Mouse (Mus musculus) adrenal gland, adult 8-10 months (tissue): ENCODE data around the gene Rcvrn. TPM values are rescaled to one million over a fixed set of nuclear protein-coding genes. Genes with fewer than 3 reads are reported as not detected.

ENCODE experiments used
- DNase-seq: peaks from one replicate; pipeline ENCODE4 v3.0.0; 2022
- total RNA-seq, 4 experiments: library from RNA; stranded (reverse); gene quantifications; 2 replicates each; pipeline ENCODE4 v1.2.4; 2022

Gene Rcvrn
- 1 to 10 TPM in 1 of 4 experiments, not detected in 3; 1.0 TPM for total RNA-seq

GRCm38 (mm10) chr11:67694703-67695376, at the start of gene Rcvrn:
Rcvrn (plus strand) TSS chr11:67695326.
- DNase-seq = no peak

- peak; percentile 74 for DNase-seq
These were observed 47.4 kb upstream of the Rcvrn start for GRCm38 (mm10) chr11:67647745-67648144.

GRCm38 (mm10) chr11:67648651-67649407, 46.3 kb upstream of the Rcvrn start:
- no peak for DNase-seq

DNA sequence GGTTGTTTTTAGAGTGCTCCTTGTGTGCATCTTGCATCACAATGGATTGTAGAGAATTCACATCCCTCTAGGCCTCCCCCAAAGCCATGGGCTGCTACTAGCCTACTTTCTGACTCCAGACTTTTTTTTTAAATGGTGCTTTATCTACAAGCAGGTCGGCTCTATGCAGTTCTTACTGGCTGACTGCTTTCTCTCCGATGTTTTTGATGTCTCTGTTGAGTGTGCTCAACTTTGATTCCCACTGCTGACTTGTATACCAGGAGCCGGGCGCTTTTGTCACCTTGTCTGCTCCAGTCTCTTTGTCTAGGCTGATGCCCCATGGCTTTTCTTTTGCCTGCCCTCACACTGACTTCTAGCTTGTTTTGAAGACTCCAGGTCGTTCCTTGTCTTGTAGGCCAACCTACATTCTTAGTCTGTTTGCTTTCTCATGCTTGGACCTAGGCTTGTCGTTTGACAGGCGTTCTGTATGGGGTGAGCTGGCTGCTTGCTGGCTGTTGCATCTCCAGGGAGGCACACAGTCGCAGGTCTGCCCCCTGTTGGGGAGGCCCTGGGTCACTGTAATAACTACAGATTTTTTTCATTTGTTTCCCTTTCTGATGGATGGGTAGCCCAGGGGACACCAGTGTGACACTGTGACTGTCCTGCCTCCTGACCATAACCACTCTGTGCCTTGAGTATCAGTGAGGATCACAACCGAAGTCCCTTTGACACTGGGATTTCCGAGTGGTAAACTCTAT, 45.0 kb upstream of the Rcvrn start:
- no peak for DNase-seq

DNA sequence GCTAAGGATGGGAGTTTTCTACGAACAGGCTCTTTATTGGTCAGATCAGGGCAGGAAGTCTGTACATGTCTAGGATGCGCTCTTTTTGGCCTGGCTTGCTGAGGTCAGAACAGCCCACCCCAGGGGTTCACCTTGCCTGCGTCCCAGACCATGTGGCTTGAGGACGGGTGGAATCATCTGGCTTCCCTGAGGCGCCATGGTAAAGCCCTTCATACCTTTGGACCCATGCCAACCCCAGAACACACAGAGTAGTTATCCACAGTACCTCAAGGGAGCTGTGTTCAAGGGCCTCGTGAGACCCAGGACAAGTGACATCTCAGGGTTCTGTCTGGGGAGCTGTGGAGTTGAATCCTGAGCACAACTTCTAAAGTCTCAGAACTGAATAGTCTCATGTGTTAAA, 43.4 kb upstream of the Rcvrn start:
- DNase-seq = no peak

DNA sequence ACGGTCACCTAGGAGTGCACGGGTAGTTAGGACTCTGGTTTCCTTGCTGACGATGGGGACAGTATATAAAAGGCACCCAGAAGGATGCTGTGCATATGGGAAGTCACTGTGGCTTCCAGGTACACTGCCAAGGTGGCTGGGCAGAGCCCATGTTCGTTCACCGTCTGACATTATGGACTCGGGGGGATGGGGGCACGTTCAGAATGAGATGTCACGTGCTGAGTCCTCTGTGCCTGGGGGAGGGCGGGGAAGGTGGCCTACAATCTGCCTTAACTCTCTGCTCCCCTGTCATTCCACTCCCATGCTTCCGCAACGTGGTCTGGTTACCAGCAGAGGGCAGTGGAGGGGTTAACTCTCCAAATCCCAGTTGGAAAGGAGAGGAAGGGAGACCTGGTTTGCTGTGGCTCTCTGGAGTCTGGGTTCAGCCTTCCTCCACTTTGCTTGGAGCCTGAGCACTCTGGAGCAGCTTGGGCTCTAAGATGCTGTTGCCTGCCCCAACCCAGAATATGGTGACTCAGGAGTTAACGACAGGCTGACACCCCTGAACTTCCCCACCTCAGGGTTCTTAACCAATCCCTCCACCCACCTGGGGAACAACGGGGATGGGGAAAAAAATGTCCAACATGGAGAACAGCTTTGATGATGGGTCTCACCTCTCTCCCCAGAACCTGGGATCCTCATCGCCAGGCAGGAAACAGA, 42.8 kb upstream of the Rcvrn start:
- no peak for DNase-seq

GRCm38 (mm10) chr11:67652893-67653255, 42.3 kb upstream of the Rcvrn start:
- no peak for DNase-seq

GRCm38 (mm10) chr11:67653521-67654090, 41.5 kb upstream of the Rcvrn start:
- no peak for DNase-seq

DNA sequence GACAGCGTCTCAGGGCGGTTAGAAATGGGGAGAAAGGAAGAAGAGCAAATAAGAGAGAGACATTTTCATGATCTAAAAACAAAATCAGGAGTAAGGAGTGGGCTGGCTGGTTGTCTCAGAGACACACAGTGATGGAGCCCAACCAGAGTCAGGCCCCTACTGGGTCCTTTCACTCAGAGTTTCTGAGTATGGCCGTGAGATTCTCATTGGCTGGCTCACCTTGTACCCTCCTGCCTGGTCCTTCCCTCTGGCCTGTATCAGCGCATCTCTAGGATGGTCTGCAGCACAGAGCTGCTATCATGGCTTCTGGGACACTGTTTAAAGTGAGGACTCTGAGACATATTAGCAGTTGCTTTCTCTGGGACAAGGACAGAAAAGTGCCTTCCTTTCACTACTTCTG, 40.6 kb upstream of the Rcvrn start:
- no peak for DNase-seq

DNA sequence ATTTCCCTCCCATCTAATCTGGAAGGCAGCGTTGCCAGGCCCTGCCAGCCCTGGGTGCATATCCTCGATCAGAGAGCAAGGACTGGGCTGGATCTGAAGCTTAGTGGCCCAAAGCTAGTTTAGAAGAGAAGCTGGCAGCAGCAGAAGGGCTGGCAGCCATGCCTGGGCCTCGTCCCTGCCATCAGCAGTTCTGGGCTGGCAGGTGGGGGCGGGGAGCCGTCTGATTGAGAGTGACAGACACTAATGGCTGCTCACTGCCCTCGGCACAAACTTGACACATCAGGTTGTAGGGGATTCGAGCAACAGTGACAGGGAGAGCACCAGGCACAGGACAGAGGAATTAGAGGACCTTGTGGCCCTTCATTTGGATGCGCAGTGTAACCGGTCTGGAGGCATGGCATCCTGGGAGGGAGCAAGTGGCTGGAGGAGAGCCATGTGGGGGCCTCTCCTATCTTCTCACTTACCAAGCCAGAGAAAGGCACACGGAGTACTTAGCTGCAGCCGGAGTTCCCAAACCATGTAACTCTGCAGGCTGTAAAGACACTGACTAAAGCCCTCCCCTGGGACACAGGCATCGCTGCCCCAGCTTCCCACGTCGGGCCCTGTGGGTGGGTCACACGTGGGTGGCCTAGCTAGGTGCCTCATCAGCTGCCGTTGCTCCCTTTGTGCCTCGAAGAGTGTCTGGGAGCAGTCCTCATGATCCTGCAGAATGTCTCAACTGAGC, 39.7 kb upstream of the Rcvrn start:
- no peak for DNase-seq

DNA sequence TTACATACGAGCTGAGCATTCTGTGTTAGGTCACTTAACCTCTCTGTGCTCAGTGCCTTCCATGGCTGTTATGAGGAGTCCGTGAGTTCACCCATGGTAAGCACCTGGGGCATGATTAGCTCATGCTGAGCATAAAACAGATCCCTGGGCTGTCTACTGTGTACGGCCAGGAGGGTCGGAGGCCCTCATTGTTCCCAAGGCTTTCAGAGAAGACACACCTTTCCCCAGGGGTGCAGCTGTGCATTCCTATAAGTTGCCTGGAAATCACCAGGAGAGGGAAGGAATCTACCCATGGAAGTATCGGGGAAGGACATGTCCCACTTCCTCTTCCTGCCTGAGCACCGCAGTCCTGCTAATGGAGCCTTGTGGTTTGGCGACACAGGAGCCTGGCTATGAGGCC, 38.8 kb upstream of the Rcvrn start:
- DNase-seq = no peak

DNA sequence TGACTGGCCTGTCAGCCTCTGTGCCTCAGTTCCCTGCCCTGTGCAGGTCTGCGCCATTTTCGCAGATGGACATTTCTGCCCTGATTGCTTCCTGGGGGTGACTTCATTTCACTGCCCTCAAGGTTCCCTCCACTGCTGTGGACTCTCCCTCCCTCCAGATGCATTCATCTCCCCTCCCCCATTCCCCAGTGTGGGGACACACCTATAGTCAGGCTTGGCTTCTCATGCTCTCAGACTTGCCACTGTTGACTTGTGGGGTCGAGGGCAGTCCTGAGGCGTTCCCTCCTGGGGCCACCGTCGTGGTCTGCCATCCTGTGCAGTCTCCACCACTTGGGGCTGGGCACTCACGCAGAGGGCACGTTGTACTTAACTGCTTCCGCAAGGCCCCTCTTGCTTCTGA, 38.3 kb upstream of the Rcvrn start:
- no peak for DNase-seq

DNA sequence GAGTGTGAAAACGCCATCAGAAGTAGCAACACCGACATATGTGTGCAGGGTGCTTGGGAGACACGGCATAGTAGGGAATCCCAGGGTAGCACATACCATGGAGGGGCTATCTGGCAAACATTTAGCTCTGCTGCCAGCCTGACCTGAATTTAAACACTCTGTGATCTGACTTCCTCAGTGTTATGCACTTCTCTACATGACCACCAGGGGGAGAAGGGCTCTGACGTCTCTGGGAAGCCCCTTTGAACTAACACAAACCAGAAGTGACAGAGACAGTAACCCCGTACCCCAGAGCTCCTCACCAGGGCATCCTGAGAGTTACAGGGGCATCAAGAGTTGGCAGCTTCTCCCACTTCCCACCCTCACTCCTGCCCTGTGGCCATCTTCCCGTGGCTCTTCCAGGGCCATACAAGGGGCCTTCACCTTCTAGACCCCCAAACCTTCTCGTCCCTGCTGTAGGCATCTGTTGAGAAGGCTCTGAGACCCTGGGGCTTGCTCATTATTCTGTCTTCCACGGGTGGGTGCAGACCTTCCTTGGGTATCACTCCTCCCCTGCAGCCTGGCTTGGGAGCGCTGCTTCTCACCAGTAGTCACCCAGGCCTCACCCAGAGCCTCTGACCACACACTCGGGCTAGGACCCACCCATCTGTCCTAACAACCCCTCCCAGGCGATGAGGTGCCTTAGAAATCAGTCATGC, 37.3 kb upstream of the Rcvrn start:
- no peak for DNase-seq

DNA sequence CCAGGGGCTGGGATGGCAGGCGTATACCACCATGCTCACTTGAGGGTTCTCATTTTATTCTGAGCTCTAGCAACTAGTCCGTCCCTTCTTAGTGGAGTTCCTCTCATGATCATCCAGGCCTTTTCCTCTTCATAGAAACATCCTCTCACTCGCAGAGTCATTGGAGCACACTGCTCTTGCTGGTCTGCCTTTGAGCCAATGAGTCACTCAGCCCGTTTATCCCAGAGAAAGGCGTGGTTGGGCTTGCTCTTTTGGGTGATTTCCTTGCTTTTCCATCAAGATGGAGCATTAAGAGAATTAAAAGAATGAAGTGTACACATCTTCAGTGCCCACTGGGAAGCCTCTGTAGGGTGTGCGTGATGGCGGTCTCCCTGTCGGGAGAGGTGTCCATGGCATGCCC, 33.7 kb upstream of the Rcvrn start:
- no peak for DNase-seq

DNA sequence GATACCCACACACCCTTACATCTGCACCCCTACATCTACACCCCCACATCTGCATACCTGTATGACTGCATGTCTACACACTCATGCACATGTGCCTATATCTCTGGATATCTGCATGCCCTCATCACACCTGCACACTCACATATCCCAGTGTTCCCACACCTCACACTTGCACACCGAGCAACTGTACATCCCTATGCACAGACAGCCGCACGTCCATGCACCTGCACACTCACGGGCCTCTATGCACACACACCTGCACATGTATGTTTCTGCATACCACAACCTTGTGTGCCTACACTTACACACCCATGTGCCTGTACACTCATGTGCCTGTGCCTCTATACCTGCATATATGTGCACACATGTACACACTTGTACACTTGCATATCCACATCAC, 31.7 kb upstream of the Rcvrn start:
- no peak for DNase-seq

DNA sequence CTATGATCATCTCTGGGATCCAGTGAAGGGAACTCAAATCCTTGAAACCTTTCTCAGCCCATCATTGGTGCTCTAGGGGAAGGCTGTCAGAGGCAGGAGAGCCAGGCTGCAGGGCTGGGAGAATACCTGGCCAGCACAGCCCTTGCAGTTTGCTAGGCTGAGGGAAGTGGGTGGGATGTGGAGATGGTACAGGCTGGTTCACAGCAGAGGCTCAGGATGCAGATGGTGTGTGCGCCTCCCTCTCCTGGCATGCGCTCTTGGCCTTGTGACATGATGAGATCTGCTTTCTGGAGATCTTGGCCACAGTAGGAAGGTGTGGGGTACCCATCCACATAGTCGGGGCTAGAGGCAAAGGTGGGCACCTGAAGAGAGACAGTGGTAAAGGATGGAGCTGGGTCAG, 30.9 kb upstream of the Rcvrn start:
- no peak for DNase-seq

GRCm38 (mm10) chr11:67664918-67665317, 30.2 kb upstream of the Rcvrn start:
- no peak for DNase-seq

GRCm38 (mm10) chr11:67666129-67666528, 29.0 kb upstream of the Rcvrn start:
- DNase-seq = no peak

DNA sequence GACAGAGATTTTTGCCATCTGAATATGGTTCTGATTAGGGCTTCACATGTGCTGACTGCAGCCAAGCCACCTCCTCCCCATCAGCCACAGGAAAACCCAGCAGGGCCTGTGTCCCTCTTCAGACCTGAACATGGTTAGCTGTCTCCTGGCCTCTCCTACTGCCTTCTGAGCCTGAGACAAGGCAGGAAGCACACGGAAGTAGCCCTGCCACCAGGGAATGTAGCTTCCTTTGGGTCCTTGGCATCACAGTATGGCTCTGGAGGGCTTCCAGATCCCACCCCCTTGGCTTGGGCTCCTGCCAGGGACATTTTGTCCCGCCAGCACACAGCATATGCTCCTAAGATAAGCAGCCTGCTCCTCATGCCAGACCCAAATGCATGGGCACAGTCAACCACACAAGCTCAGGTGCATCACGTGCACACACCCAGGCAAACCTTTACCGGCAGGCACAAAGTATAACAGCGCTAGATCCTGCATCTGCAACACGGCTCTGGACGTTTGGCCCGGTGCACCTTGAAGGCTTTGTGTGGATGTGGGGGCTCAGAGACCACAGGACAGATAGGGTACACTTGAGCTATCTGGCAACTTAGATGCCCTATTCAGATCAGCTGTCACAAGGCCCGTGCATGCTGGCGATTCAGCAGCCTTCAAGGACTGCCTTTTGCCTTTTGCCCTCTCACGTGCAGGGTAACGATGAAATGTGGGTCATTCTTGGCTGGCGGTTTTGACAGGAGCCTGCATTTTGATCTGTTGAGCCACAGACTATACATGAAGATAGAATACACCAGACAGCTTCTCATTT, 27.4 kb upstream of the Rcvrn start:
- peak; percentile 61 for DNase-seq

DNA sequence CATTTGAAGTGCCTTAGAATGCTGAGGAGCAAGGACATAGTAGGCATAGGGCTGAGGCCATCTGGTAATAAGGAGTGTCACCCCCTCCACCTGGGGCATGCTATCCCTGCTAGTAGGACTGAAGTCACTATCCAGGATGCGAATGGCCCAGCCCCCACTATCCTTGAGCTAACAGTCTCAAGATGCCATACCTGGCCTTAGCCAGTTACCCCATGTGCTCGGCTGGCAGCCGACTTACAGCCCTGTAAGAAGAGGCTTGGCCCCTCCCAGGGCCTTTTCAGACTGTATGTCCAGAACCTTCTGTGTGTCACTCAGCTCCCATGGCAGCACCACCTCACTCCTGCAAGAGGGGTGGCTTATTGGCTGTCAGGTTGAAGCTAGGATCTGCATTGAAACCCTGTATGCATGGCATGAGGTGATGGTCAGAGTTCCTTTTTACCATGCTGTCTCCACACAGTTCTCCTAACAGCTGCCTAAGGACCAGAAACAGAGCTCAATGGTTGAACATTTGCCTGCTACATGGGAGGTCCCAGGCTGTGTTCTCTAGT, 26.6 kb upstream of the Rcvrn start:
- no peak for DNase-seq
